Mouse (Mus musculus): ENCODE data around the gene Ldb1.

Ldb1 gene

GRCm38 (mm10) chr19:46044271-46044992 lies 582 bp downstream of the Ldb1 start, which contains the start of gene Pprc1:
Gene Pprc1 (plus strand): TSS chr19:46044886.
- DNase-seq: no peak

GRCm38 (mm10) chr19:46043380-46043779 lies 1.6 kb downstream of the Ldb1 start:
- DNase-seq: no peak

GRCm38 (mm10) chr19:46042476-46043011 lies 2.5 kb downstream of the Ldb1 start:
- peak; percentile 60 to 81 for DNase-seq

- DNase-seq: peak; percentile 55 to 74
Measured at GRCm38 (mm10) chr19:46041933-46042475, 3.0 kb downstream of the Ldb1 start.

- DNase-seq: no peak
Measured at GRCm38 (mm10) chr19:46041299-46041932, 3.6 kb downstream of the Ldb1 start.

- peak; percentile 53 to 72 for DNase-seq
Measured at GRCm38 (mm10) chr19:46040149-46040902, 4.7 kb downstream of the Ldb1 start.

GRCm38 (mm10) chr19:46039478-46039877 lies 5.5 kb downstream of the Ldb1 start:
- DNase-seq: peak; percentile 94 to 97

- DNase-seq: peak; percentile 45 to 66
Measured at GRCm38 (mm10) chr19:46038851-46039260, 6.2 kb downstream of the Ldb1 start.

- peak; percentile 58 to 73 for DNase-seq
Measured at GRCm38 (mm10) chr19:46037925-46038850, 6.8 kb downstream of the Ldb1 start.

- peak; percentile 68 to 80 for DNase-seq
Measured at GRCm38 (mm10) chr19:46037243-46037924, 7.6 kb downstream of the Ldb1 start.

- peak in 1 of 2 experiments; percentile 54 for DNase-seq
Measured at GRCm38 (mm10) chr19:46036477-46037242, 8.4 kb downstream of the Ldb1 start.

GRCm38 (mm10) chr19:46035971-46036370 lies 9.0 kb downstream of the Ldb1 start:
- DNase-seq: no peak

- DNase-seq: no peak
Measured at GRCm38 (mm10) chr19:46033911-46034310, 11.1 kb downstream of the Ldb1 start.

GRCm38 (mm10) chr19:46032731-46033510 lies 12.1 kb downstream of the Ldb1 start:
- no peak for DNase-seq

- DNase-seq: no peak
Measured at GRCm38 (mm10) chr19:46031689-46032432, 13.2 kb downstream of the Ldb1 start.

- no peak for DNase-seq
Measured at GRCm38 (mm10) chr19:46030196-46030983, 14.6 kb downstream of the Ldb1 start.

- no peak for DNase-seq
Measured at GRCm38 (mm10) chr19:46029652-46030051, 15.4 kb downstream of the Ldb1 start.
